Comparison of ENCODE assay signal across 10 mouse cellular contexts in the genomic region with DNA sequence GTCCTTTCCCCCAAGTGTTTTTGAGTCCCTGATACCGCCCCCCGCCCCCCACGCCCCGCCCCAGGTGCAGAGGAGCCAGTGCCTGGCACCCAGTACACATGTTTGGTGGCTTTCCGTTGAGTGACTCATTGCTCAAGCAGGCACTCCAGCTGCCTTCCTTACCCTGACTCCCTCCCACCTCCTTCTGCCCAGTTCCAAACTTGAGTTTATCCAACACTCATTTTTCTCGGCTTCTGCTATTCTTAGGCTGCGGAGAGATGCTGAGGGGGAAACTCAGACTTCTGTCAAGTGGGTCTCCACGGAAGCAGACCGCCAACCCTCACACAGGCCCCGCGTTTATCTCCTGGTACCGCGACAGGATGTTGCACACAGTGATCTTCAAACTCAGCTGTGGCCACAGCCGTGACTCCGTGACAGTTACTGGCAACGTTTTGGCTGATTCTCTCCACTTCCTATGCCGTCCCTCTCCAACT. TPM values are rescaled to one million over a fixed set of nuclear protein-coding genes. Genes with fewer than 3 reads are reported as not detected.
DNase-seq lines count a peak whose midpoint lies in the region; ATAC-seq and TF ChIP-seq lines count a peak whose summit lies in the region.
"Had no signal": no experiment of that assay in that cellular context is flagged by ENCODE, and none has a peak within 500 bp of the region (broad histone marks: within the 10 kb centered on the region; RNA-seq: fewer than 3 reads in every experiment).

No protein-coding gene starts in this region.

- WGBS in hindbrain, postnatal 0 days = 42% methylated on average over 17 of the region's 17 CpGs
- 48% methylated on average over 17 of the region's 17 CpGs for WGBS in limb, embryonic 13.5 days
- 58% methylated on average over 17 of the region's 17 CpGs for WGBS in neural tube, embryonic 13.5 days

- no peak overlapping the region for H3K9ac ChIP-seq in hindbrain, postnatal 0 days (replicated peaks; ENCODE audit: low read length)
- H3K9ac ChIP-seq in limb, embryonic 13.5 days = no peak overlapping the region
- H3K9ac ChIP-seq in neural tube, embryonic 13.5 days = no peak overlapping the region

- no peak for TF ChIP-seq CTCF in hindbrain, postnatal 0 days (IDR thresholded peaks at IDR 0.05; ENCODE audit: low read depth)

- peaks cover 4% of the 10 kb centered on the region; the same call in 1 of the 2 replicates for H3K9me3 ChIP-seq in hindbrain, postnatal 0 days (ENCODE audit: low read length)
- no peaks in the 10 kb centered on the region for H3K9me3 ChIP-seq in limb, embryonic 13.5 days
- no peaks in the 10 kb centered on the region for H3K9me3 ChIP-seq in neural tube, embryonic 13.5 days

- ATAC-seq in hindbrain, postnatal 0 days = peak; percentile 47; the same call in 1 of the 2 replicates
- ATAC-seq in limb, embryonic 13.5 days (ENCODE audit: low FRiP score, low read depth) = no peak
- no peak for ATAC-seq in neural tube, embryonic 13.5 days (ENCODE audit: low read depth)

- no peaks in the 10 kb centered on the region for H3K27me3 ChIP-seq in hindbrain, postnatal 0 days (ENCODE audit: insufficient read depth, low read length)
- H3K27me3 ChIP-seq in limb, embryonic 13.5 days = no peaks in the 10 kb centered on the region
- H3K27me3 ChIP-seq in neural tube, embryonic 13.5 days = no peaks in the 10 kb centered on the region

- H3K27ac ChIP-seq in hindbrain, postnatal 0 days = no peak overlapping the region
- H3K27ac ChIP-seq in limb, embryonic 13.5 days = no peak overlapping the region
- no peak overlapping the region for H3K27ac ChIP-seq in neural tube, embryonic 13.5 days (replicated peaks)
- H3K27ac ChIP-seq: macrophage had no signal

- no peaks in the 10 kb centered on the region for H3K4me1 ChIP-seq in hindbrain, postnatal 0 days (ENCODE audit: insufficient read depth, low read length)
- H3K4me1 ChIP-seq in limb, embryonic 13.5 days = no peaks in the 10 kb centered on the region; the same call in 1 of the 2 replicates
- H3K4me1 ChIP-seq in neural tube, embryonic 13.5 days (replicated peaks) = no peaks in the 10 kb centered on the region

- no peak overlapping the region for H3K4me3 ChIP-seq in hindbrain, postnatal 0 days (ENCODE audit: low read length)
- no peak overlapping the region for H3K4me3 ChIP-seq in limb, embryonic 13.5 days
- H3K4me3 ChIP-seq in neural tube, embryonic 13.5 days = no peak overlapping the region

- no peaks in the 10 kb centered on the region for H3K36me3 ChIP-seq in hindbrain, postnatal 0 days (ENCODE audit: insufficient read depth, low read length)
- H3K36me3 ChIP-seq in limb, embryonic 13.5 days = no peaks in the 10 kb centered on the region
- H3K36me3 ChIP-seq in neural tube, embryonic 13.5 days = no peaks in the 10 kb centered on the region
- H3K36me3 ChIP-seq: G1E had no signal

- peak overlapping the region; percentile 17 for H3K4me2 ChIP-seq in hindbrain, postnatal 0 days (ENCODE audit: low read depth, low read length)
- H3K4me2 ChIP-seq in limb, embryonic 13.5 days (replicated peaks) = peak overlapping the region; percentile 48
- 0 out of 2 replicates have a peak overlapping the region, but pooled peaks have one; percentile 13 for H3K4me2 ChIP-seq in neural tube, embryonic 13.5 days

- peak; percentile 35 for DNase-seq in embryo, embryonic 11 days
- no peak for DNase-seq in embryo, embryonic 10 days (ENCODE audit: low spot score)
- peak; percentile 72 for DNase-seq in Muller cell, postnatal 12 days (ENCODE audit: inconsistent ontology term)
- peak; percentile 47 to 76 for DNase-seq in frontal cortex, postnatal 10 days (ENCODE audit: low spot score in 2 of 2)
- no peak for DNase-seq in hindbrain, postnatal 0 days (ENCODE audit: low spot score)
- DNase-seq in thymus, postnatal 0 days (ENCODE audit: low spot score) = peak; percentile 92

RNA-seq across cellular contexts. Expression of a gene that starts 13.6 kb away (rescaled TPM):
- total RNA-seq in hindbrain, postnatal 0 days (2014; rRNA removed) = not detected in 2 replicates
- 0.48 and 0.68 TPM in 2 replicates for polyA plus RNA-seq in hindbrain, postnatal 0 days (2015; fragmentation: Nextera tagmentation; extraction: Ambion mirVana)
- polyA plus RNA-seq in limb, embryonic 13.5 days (2015; fragmentation: Nextera tagmentation; extraction: Ambion mirVana) = 0.14 and 0.45 TPM in 2 replicates
- polyA plus RNA-seq in neural tube, embryonic 13.5 days (2015; fragmentation: Nextera tagmentation; extraction: Ambion mirVana) = 0.32 TPM in 1 of 2 replicates, not detected in the other
- 3.0 TPM in 2 replicates for polyA plus RNA-seq in thymus, postnatal 0 days (2015; fragmentation: Nextera tagmentation; extraction: Ambion mirVana)
- polyA plus RNA-seq: G1E had no signal

Comparison
In these comparisons a context has a peak if more than half of its experiments do, and no peak if none do; other contexts are left out.
1. DNase-seq: peak in embryo, embryonic 11 days (single experiment), Muller cell, postnatal 12 days (single experiment), frontal cortex, postnatal 10 days (2 of 2) and thymus, postnatal 0 days (single experiment); none in embryo, embryonic 10 days (single experiment) and hindbrain, postnatal 0 days (single experiment).
2. Peak in every context shown above with its lines, with median percentiles within 50 percentile points of each other: H3K4me2 ChIP-seq.